In genomic region chr10:86176411-86176810, GRCm38 (mm10) we compare ENCODE assay signal across 15 mouse cellular contexts.
"Had no signal": no experiment of that assay in that cellular context is flagged by ENCODE, and none has a peak within 500 bp of the region (broad histone marks: within the 10 kb centered on the region; RNA-seq: fewer than 3 reads in every experiment).

No protein-coding gene starts in this region.

- DNase-seq: gastrocnemius, postnatal 14 days; gastrocnemius, postnatal 36 days; heart, adult 11 months; heart, adult 2 months; heart, postnatal 14 days; heart, postnatal 36 days; kidney, adult 11 months; kidney, adult 2 months; kidney, adult 9 months; kidney, postnatal 14 days; kidney, postnatal 36 days; layer of hippocampus, adult 9-11 months; layer of hippocampus, postnatal 36 days; liver; liver, embryonic 13.5 days had no signal
